ENCODE assay signal across 21 mouse cellular contexts in genomic region chr4:140223067-140223466, GRCm38 (mm10). TPM values are rescaled to one million over a fixed set of nuclear protein-coding genes. Genes with fewer than 3 reads are reported as not detected.
A peak's percentile ranks its signal among the peaks of the same experiment; 100 is the strongest.
DNase-seq lines count a peak whose midpoint lies in the region; ATAC-seq and TF ChIP-seq lines count a peak whose summit lies in the region.
"Had no signal": no experiment of that assay in that cellular context is flagged by ENCODE, and none has a peak within 500 bp of the region (broad histone marks: within the 10 kb centered on the region; RNA-seq: fewer than 3 reads in every experiment).

No protein-coding gene starts in this region.

- TF ChIP-seq EP300 in lung, postnatal 0 days (IDR thresholded peaks at IDR 0.05): no peak

- no peaks in the 10 kb centered on the region for H3K36me3 ChIP-seq in lung, embryonic 16.5 days (ENCODE audit: control insufficient read depth, insufficient read depth, low read length)
- H3K36me3 ChIP-seq in lung, postnatal 0 days (ENCODE audit: insufficient read depth, low read length): no peaks in the 10 kb centered on the region
- H3K36me3 ChIP-seq: embryonic facial prominence, embryonic 15.5 days; forebrain, embryonic 15.5 days; intestine, embryonic 15.5 days; neural tube, embryonic 13.5 days had no signal

- H3K4me2 ChIP-seq in lung, embryonic 16.5 days (ENCODE audit: low read depth, low read length): no peak overlapping the region
- H3K4me2 ChIP-seq in lung, postnatal 0 days (replicated peaks; ENCODE audit: low read depth, low read length): no peak overlapping the region
- H3K4me2 ChIP-seq: embryonic facial prominence, embryonic 15.5 days; forebrain, embryonic 15.5 days; intestine, embryonic 15.5 days; neural tube, embryonic 13.5 days had no signal

- no peak for TF ChIP-seq CTCF in lung, postnatal 0 days (IDR thresholded peaks at IDR 0.05)

- no peak overlapping the region for H3K27ac ChIP-seq in lung, embryonic 16.5 days (ENCODE audit: low read length)
- H3K27ac ChIP-seq in lung, postnatal 0 days (ENCODE audit: low read length): no peak overlapping the region
- H3K27ac ChIP-seq: embryonic facial prominence, embryonic 15.5 days; forebrain, embryonic 15.5 days; intestine, embryonic 15.5 days; liver, embryonic 14.5 days; neural tube, embryonic 13.5 days had no signal

- no peaks in the 10 kb centered on the region for H3K4me1 ChIP-seq in lung, embryonic 16.5 days (replicated peaks; ENCODE audit: control insufficient read depth, insufficient read depth, low read length)
- no peaks in the 10 kb centered on the region for H3K4me1 ChIP-seq in lung, postnatal 0 days (ENCODE audit: insufficient read depth, low read depth, low read length)
- H3K4me1 ChIP-seq: embryonic facial prominence, embryonic 15.5 days; intestine, embryonic 15.5 days had no signal

- peaks cover 5% of the 10 kb centered on the region for H3K27me3 ChIP-seq in lung, embryonic 16.5 days (ENCODE audit: control insufficient read depth, insufficient read depth, low read depth, low read length)
- no peaks in the 10 kb centered on the region for H3K27me3 ChIP-seq in lung, postnatal 0 days (replicated peaks; ENCODE audit: insufficient read depth, low read length)
- H3K27me3 ChIP-seq: forebrain, embryonic 15.5 days; neural tube, embryonic 13.5 days had no signal

- WGBS in lung, embryonic 16.5 days: 13% methylated on average over 12 of the region's 12 CpGs
- WGBS in lung, postnatal 0 days: 11% methylated on average over 12 of the region's 12 CpGs

- 0 out of 2 replicates have a peak, but pooled peaks have one; percentile 36 for ATAC-seq in lung, embryonic 16.5 days (ENCODE audit: low read depth)
- ATAC-seq in lung, postnatal 0 days: no peak; the same call in 1 of the 2 replicates
- ATAC-seq: forebrain, embryonic 15.5 days; intestine, embryonic 15.5 days had no signal

- no peak overlapping the region for H3K4me3 ChIP-seq in lung, embryonic 16.5 days (ENCODE audit: low read length)
- no peak overlapping the region for H3K4me3 ChIP-seq in lung, postnatal 0 days (ENCODE audit: low read depth, low read length)
- H3K4me3 ChIP-seq: embryonic facial prominence, embryonic 15.5 days; forebrain, embryonic 15.5 days; intestine, embryonic 15.5 days; neural tube, embryonic 13.5 days had no signal

- no peak overlapping the region for H3K9ac ChIP-seq in lung, embryonic 16.5 days (ENCODE audit: low read length)
- no peak overlapping the region for H3K9ac ChIP-seq in lung, postnatal 0 days (replicated peaks; ENCODE audit: low read depth)
- H3K9ac ChIP-seq: embryonic facial prominence, embryonic 15.5 days; forebrain, embryonic 15.5 days; intestine, embryonic 15.5 days; liver, embryonic 14.5 days; neural tube, embryonic 13.5 days had no signal

- intact Hi-C loops in heart, postnatal 36 days (cut with DNase I): no loop called here

- no peaks in the 10 kb centered on the region for H3K9me3 ChIP-seq in lung, embryonic 16.5 days (ENCODE audit: control insufficient read depth, low read length)
- no peaks in the 10 kb centered on the region for H3K9me3 ChIP-seq in lung, postnatal 0 days (ENCODE audit: low read length)
- H3K9me3 ChIP-seq: embryonic facial prominence, embryonic 15.5 days; forebrain, embryonic 15.5 days; intestine, embryonic 15.5 days; neural tube, embryonic 13.5 days had no signal

- peak; percentile 22 to 33 for DNase-seq in adrenal gland, adult (ENCODE audit: inconsistent age in 2 of 2, low spot score in 1 of 2)
- no peak for DNase-seq in adrenal gland, postnatal 4 days (ENCODE audit: low spot score in 2 of 2)
- peak; percentile 23 for DNase-seq in heart, postnatal 4 days
- DNase-seq in heart, postnatal 36 days: no peak
- no peak for DNase-seq in lung, postnatal 0 days (ENCODE audit: low spot score)
- peak; percentile 33 to 56 for DNase-seq in kidney, postnatal 36 days
- DNase-seq in right cerebral cortex, postnatal 36 days (ENCODE audit: low spot score in 2 of 2): no peak
- DNase-seq: layer of hippocampus, postnatal 36 days; left cerebral cortex, postnatal 4 days; spleen, adult 18-20 months; thymus, postnatal 14 days had no signal

RNA-seq across cellular contexts. Expression of gene Igsf21, which starts 23.5 kb away (rescaled TPM):
- total RNA-seq in adrenal gland, postnatal 4 days (2021): 1 to 10 TPM; 4.5 to 5.9 TPM
- total RNA-seq in heart, postnatal 4 days (2021): under 1 TPM; 0.14 to 0.20 TPM
- total RNA-seq in heart, postnatal 36 days (2021): under 1 TPM in 1 of 2 experiments, not detected in 1; 0.33 TPM
- polyA plus RNA-seq in lung, embryonic 16.5 days (2015; fragmentation: Nextera tagmentation; extraction: Ambion mirVana): 0.13 and 0.48 TPM in 2 replicates
- 0.13 and 0.26 TPM in 2 replicates for polyA plus RNA-seq in lung, postnatal 0 days (2015; fragmentation: Nextera tagmentation; extraction: Ambion mirVana)
- total RNA-seq: CH12.LX; common myeloid progenitor, adult 5-6 weeks; gastrocnemius, adult 18-20 months; megakaryocyte-erythroid progenitor cell, adult 5-6 weeks had no signal

Comparison
In these comparisons a context has a peak if more than half of its experiments do, and no peak if none do; other contexts are left out.
1. DNase-seq: peak in adrenal gland, adult (2 of 2), heart, postnatal 4 days (single experiment) and kidney, postnatal 36 days (2 of 2); none in adrenal gland, postnatal 4 days (0 of 2), heart, postnatal 36 days (0 of 2), lung, postnatal 0 days (single experiment) and right cerebral cortex, postnatal 36 days (0 of 2).
2. RNA of gene Igsf21, which starts 23.5 kb away (total RNA-seq): 4.5 to 5.9 TPM in adrenal gland, postnatal 4 days; 0.33 TPM in heart, postnatal 36 days and 0.14 to 0.20 TPM in heart, postnatal 4 days; every median in the first group is over 4 times any median in the second.